8 mouse cellular contexts compared by ENCODE assay signal in genomic region chr10:121475672-121476146, GRCm38 (mm10). TPM values are rescaled to one million over a fixed set of nuclear protein-coding genes. Genes with fewer than 3 reads are reported as not detected.
DNase-seq lines count a peak whose midpoint lies in the region; ATAC-seq and TF ChIP-seq lines count a peak whose summit lies in the region.

No protein-coding gene starts in this region.

- no peaks in the 10 kb centered on the region for H3K27me3 ChIP-seq in MEL (ENCODE audit: control insufficient read depth in 1 of 2, insufficient read depth in 2 of 2, low read length in 2 of 2)
- H3K27me3 ChIP-seq in forebrain, embryonic 12.5 days: peaks cover 25% of the 10 kb centered on the region
- peaks cover 15% of the 10 kb centered on the region for H3K27me3 ChIP-seq in hindbrain, embryonic 12.5 days
- H3K27me3 ChIP-seq in limb, embryonic 15.5 days: no peaks in the 10 kb centered on the region
- peaks cover 19% of the 10 kb centered on the region; the same call in 1 of the 2 replicates for H3K27me3 ChIP-seq in midbrain, embryonic 14.5 days (ENCODE audit: control insufficient read depth, insufficient read depth, low read length)

- H3K79me2 ChIP-seq in MEL (ENCODE audit: control insufficient read depth, insufficient read depth, low read length, poor library complexity): peaks cover 28% of the 10 kb centered on the region

- peak overlapping the region; percentile 38 for H3K27ac ChIP-seq in MEL (ENCODE audit: control insufficient read depth, low read depth, low read length)
- peak overlapping the region; percentile 86 for H3K27ac ChIP-seq in brown adipose tissue, adult 24 weeks (replicated peaks; ENCODE audit: low read depth, low read length)
- H3K27ac ChIP-seq in forebrain, embryonic 12.5 days: 0 out of 2 replicates have a peak overlapping the region, but pooled peaks have one; percentile 31
- peak overlapping the region; percentile 76 for H3K27ac ChIP-seq in hindbrain, embryonic 12.5 days
- peak overlapping the region; percentile 89 for H3K27ac ChIP-seq in limb, embryonic 15.5 days
- H3K27ac ChIP-seq in midbrain, embryonic 14.5 days (replicated peaks; ENCODE audit: low read depth, low read length): no peak overlapping the region

- TF ChIP-seq RAD21 in MEL (IDR thresholded peaks at IDR 0.05; ENCODE audit: low read depth, low read length): no peak

- no peak for ATAC-seq in forebrain, embryonic 12.5 days (ENCODE audit: low FRiP score)
- no peak; the same call in 1 of the 2 replicates for ATAC-seq in hindbrain, embryonic 12.5 days (ENCODE audit: low FRiP score)
- ATAC-seq in limb, embryonic 15.5 days (ENCODE audit: insufficient number of reproducible peaks, low FRiP score, low TSS enrichment, low read depth): no peak
- ATAC-seq in midbrain, embryonic 14.5 days (ENCODE audit: low FRiP score, low TSS enrichment): peak; percentile 60
- no peak; the same call in 1 of the 2 replicates for ATAC-seq in granulocyte monocyte progenitor cell, adult 5-6 weeks (replicated peaks; ENCODE audit: poor library complexity, severe bottlenecking)

- no peak for TF ChIP-seq EP300 in MEL (IDR thresholded peaks at IDR 0.05; ENCODE audit: low read depth in 1 of 2, low read length in 2 of 2)

- DNase-seq in MEL (ENCODE audit: low read depth, low spot score): peak; percentile 68
- no peak for DNase-seq in midbrain, embryonic 14.5 days
- DNase-seq in thymus, postnatal 14 days: peak; percentile 69

- H3K4me3 ChIP-seq in MEL (ENCODE audit: control insufficient read depth in 1 of 2, insufficient read depth in 1 of 2, low read depth in 2 of 2, low read length in 2 of 2): peak overlapping the region; percentile 73 to 98
- H3K4me3 ChIP-seq in brown adipose tissue, adult 24 weeks (ENCODE audit: insufficient read depth, low read depth, low read length): peak overlapping the region; percentile 97
- peak overlapping the region; percentile 64 for H3K4me3 ChIP-seq in forebrain, embryonic 12.5 days (replicated peaks)
- H3K4me3 ChIP-seq in hindbrain, embryonic 12.5 days: peak overlapping the region; percentile 71
- peak overlapping the region; percentile 74 for H3K4me3 ChIP-seq in limb, embryonic 15.5 days
- peak overlapping the region; percentile 55 for H3K4me3 ChIP-seq in midbrain, embryonic 14.5 days (replicated peaks; ENCODE audit: low read depth, low read length)

- no peak for TF ChIP-seq CTCF in MEL (IDR thresholded peaks at IDR 0.05 in 2 of 3, conservative IDR thresholded peaks at IDR 0.05 in 1 of 3; ENCODE audit: control insufficient read depth in 1 of 3, insufficient read depth in 1 of 3, low read depth in 2 of 3, low read length in 3 of 3, poor library complexity in 1 of 3, severe bottlenecking in 1 of 3)

- no peak for TF ChIP-seq POLR2A in MEL (IDR thresholded peaks at IDR 0.05; ENCODE audit: control insufficient read depth in 1 of 2, insufficient read depth in 1 of 2, low read depth in 1 of 2, low read length in 2 of 2, poor library complexity in 1 of 2)

- peaks cover 0 to 8% of the 10 kb centered on the region in 2 experiments; a peak in 1 of 4 replicates for H3K36me3 ChIP-seq in MEL (ENCODE audit: control insufficient read depth in 1 of 2, insufficient read depth in 2 of 2, low read length in 2 of 2)
- no peaks in the 10 kb centered on the region for H3K36me3 ChIP-seq in forebrain, embryonic 12.5 days (replicated peaks)
- H3K36me3 ChIP-seq in hindbrain, embryonic 12.5 days: no peaks in the 10 kb centered on the region
- H3K36me3 ChIP-seq in limb, embryonic 15.5 days: no peaks in the 10 kb centered on the region
- H3K36me3 ChIP-seq in midbrain, embryonic 14.5 days (ENCODE audit: control insufficient read depth, insufficient read depth, low read length): no peaks in the 10 kb centered on the region

- H3K4me1 ChIP-seq in MEL (ENCODE audit: control insufficient read depth in 1 of 2, insufficient read depth in 2 of 2, low read length in 2 of 2): peaks cover 0 to 11% of the 10 kb centered on the region in 2 experiments; a peak in 3 of 4 replicates
- H3K4me1 ChIP-seq in brown adipose tissue, adult 24 weeks (ENCODE audit: control insufficient read depth, insufficient read depth, insufficient read length, low read length): peaks cover 9% of the 10 kb centered on the region
- peaks cover 39% of the 10 kb centered on the region for H3K4me1 ChIP-seq in forebrain, embryonic 12.5 days
- H3K4me1 ChIP-seq in hindbrain, embryonic 12.5 days: peaks cover 24% of the 10 kb centered on the region
- peaks cover 42% of the 10 kb centered on the region for H3K4me1 ChIP-seq in limb, embryonic 15.5 days
- peaks cover 6% of the 10 kb centered on the region; the same call in 1 of the 2 replicates for H3K4me1 ChIP-seq in midbrain, embryonic 14.5 days (ENCODE audit: control insufficient read depth, insufficient read depth, low read length)

- peak overlapping the region; percentile 89 for H3K4me2 ChIP-seq in forebrain, embryonic 12.5 days
- peak overlapping the region; percentile 97 for H3K4me2 ChIP-seq in hindbrain, embryonic 12.5 days (replicated peaks)
- H3K4me2 ChIP-seq in limb, embryonic 15.5 days: peak overlapping the region; percentile 87
- peak overlapping the region; percentile 94 for H3K4me2 ChIP-seq in midbrain, embryonic 14.5 days (ENCODE audit: low read length)

- H3K9ac ChIP-seq in MEL (ENCODE audit: control insufficient read depth, low read depth, low read length, poor library complexity, severe bottlenecking): peak overlapping the region; percentile 74
- peak overlapping the region; percentile 68 for H3K9ac ChIP-seq in forebrain, embryonic 12.5 days
- H3K9ac ChIP-seq in hindbrain, embryonic 12.5 days: peak overlapping the region; percentile 72
- peak overlapping the region; percentile 81 for H3K9ac ChIP-seq in limb, embryonic 15.5 days
- H3K9ac ChIP-seq in midbrain, embryonic 14.5 days (replicated peaks; ENCODE audit: low read length): peak overlapping the region; percentile 64

- H3K9me3 ChIP-seq in MEL (replicated peaks; ENCODE audit: insufficient read depth, low read length): no peaks in the 10 kb centered on the region
- no peaks in the 10 kb centered on the region for H3K9me3 ChIP-seq in forebrain, embryonic 12.5 days
- no peaks in the 10 kb centered on the region for H3K9me3 ChIP-seq in hindbrain, embryonic 12.5 days (replicated peaks)
- no peaks in the 10 kb centered on the region for H3K9me3 ChIP-seq in limb, embryonic 15.5 days
- no peaks in the 10 kb centered on the region for H3K9me3 ChIP-seq in midbrain, embryonic 14.5 days (ENCODE audit: control insufficient read depth, low read length)

- 0% methylated on average over 45 of the region's 45 CpGs for whole genome bisulfite sequencing in forebrain, embryonic 12.5 days
- under 1% methylated on average over 44 of the region's 45 CpGs for WGBS in hindbrain, embryonic 12.5 days
- WGBS in limb, embryonic 15.5 days: under 1% methylated on average over 44 of the region's 45 CpGs
- WGBS in midbrain, embryonic 14.5 days: under 1% methylated on average over 45 of the region's 45 CpGs

TF ChIP-seq in MEL, 35 proteins besides CTCF, POLR2A, EP300 and RAD21:
- TF ChIP-seq MYC (IDR thresholded peaks at IDR 0.05; ENCODE audit: low read depth, low read length): no peak
- no peak for TF ChIP-seq GATA1 (IDR thresholded peaks at IDR 0.05; ENCODE audit: low read depth, low read length)
- TF ChIP-seq POLR2AphosphoS2 (IDR thresholded peaks at IDR 0.05; ENCODE audit: low read length): no peak
- no peak for TF ChIP-seq TAL1 (IDR thresholded peaks at IDR 0.05; ENCODE audit: low read length)
- peak; percentile 45; the same call in 1 of the 2 replicates for TF ChIP-seq MAX (IDR thresholded peaks at IDR 0.05; ENCODE audit: low read length)
- no peak for TF ChIP-seq TBP (IDR thresholded peaks at IDR 0.05; ENCODE audit: low read depth, low read length)
- TF ChIP-seq SMC3 (IDR thresholded peaks at IDR 0.05; ENCODE audit: low read depth, low read length): no peak
- TF ChIP-seq HCFC1 (IDR thresholded peaks at IDR 0.05; ENCODE audit: low read depth, low read length): no peak
- TF ChIP-seq TCF12 (IDR thresholded peaks at IDR 0.05; ENCODE audit: low read depth, low read length): no peak
- peak; percentile 13; the same call in 1 of the 2 replicates for TF ChIP-seq SIN3A (IDR thresholded peaks at IDR 0.05; ENCODE audit: low read length)
- no peak for TF ChIP-seq ELF1 (IDR thresholded peaks at IDR 0.05; ENCODE audit: low read depth, low read length)
- no peak for TF ChIP-seq USF2 (IDR thresholded peaks at IDR 0.05; ENCODE audit: borderline replicate concordance in 1 of 2, insufficient read depth in 1 of 2, low read depth in 1 of 2, low read length in 2 of 2)

RNA-seq across cellular contexts. Expression of gene Rassf3, which starts 0.4 kb away (rescaled TPM):
- total RNA-seq in MEL (2012; rRNA removed): 8.0 and 9.2 TPM in 2 replicates
- polyA plus RNA-seq in MEL (2012; ENCODE audit: insufficient read depth in 1 of 2, insufficient read length in 2 of 2, low read depth in 1 of 2, low replicate concordance in 2 of 2, missing spikeins in 1 of 2): 10 to 100 TPM in 1 of 2 experiments, not detected in 1; 15.8 TPM
- polyA plus RNA-seq in brown adipose tissue, adult 24 weeks (2012; ENCODE audit: insufficient read depth, insufficient read length, missing spikeins): 17.3 and 25.1 TPM in 2 replicates
- polyA plus RNA-seq in forebrain, embryonic 12.5 days (2016; fragmentation: Nextera tagmentation; extraction: Ambion mirVana): 6.6 and 7.3 TPM in 2 replicates
- 12.7 and 13.4 TPM in 2 replicates for polyA plus RNA-seq in hindbrain, embryonic 12.5 days (2016; fragmentation: Nextera tagmentation; extraction: Ambion mirVana)
- 17.3 and 17.8 TPM in 2 replicates for polyA plus RNA-seq in limb, embryonic 15.5 days (2015; fragmentation: Nextera tagmentation; extraction: Ambion mirVana)
- polyA plus RNA-seq in midbrain, embryonic 14.5 days (2014; fragmentation: Nextera tagmentation; extraction: Ambion mirVana): 2.4 and 4.5 TPM in 2 replicates
- 22.4 and 30.6 TPM in 2 replicates for total RNA-seq in granulocyte monocyte progenitor cell, adult 5-6 weeks (2014; fragmentation: Nextera tagmentation)
- total RNA-seq in granulocyte monocyte progenitor cell, adult 5-6 weeks (2017): 21.0 and 22.5 TPM in 2 replicates
